Mouse (Mus musculus) heart, adult 2 months (tissue): Measurements from ENCODE around the gene Ddx31.

Source experiments
- CTCF ChIP-seq: fragments of 200-600 bp; IDR thresholded peaks from 2 replicates; pipeline ENCODE4 v1.8.1; 2022; ENCODE audit warnings: antibody characterized with exemption, mild to moderate bottlenecking, moderate library complexity
- EP300 ChIP-seq: fragments of 200-500 bp; IDR thresholded peaks from 2 replicates; pipeline ENCODE4 v1.6.1; 2011; ENCODE audit warnings: low read depth, low read length, control low read depth; ENCODE audit not compliant: insufficient read depth
- POLR2A ChIP-seq: fragments of 200-500 bp; IDR thresholded peaks from 2 replicates; pipeline ENCODE4 v1.6.1; 2011; ENCODE audit warnings: mild to moderate bottlenecking, low read depth, low read length, control low read depth; ENCODE audit not compliant: insufficient read depth

DNA sequence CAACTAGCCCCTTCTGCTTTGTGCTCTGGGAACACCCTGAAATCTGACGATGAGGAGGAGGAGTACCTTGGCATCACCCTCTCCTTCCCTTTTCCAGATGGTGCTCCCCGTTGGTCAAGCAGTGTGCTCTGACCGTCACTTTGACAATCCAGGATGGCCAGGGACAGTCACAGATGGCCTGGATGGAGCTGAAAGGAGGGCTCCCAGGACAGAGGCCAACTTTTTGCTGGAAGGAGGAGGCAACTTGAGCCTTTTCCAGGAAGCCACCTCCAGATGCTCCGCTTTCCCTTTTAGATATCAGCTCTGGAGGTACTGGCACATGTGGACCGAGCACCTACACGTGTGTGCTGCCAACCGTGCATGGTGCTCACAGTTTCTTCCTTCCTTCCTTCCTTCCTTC is 36.8 kb upstream of the Ddx31 start:
- TF ChIP-seq CTCF: no peak
- no peak for TF ChIP-seq POLR2A
- no peak for TF ChIP-seq EP300
